Mouse (Mus musculus) forebrain, postnatal 0 days (tissue): ENCODE data around the gene Rbbp4. TPM values are rescaled to one million over a fixed set of nuclear protein-coding genes. Genes with fewer than 3 reads are reported as not detected.

ENCODE experiments used
- ATAC-seq: fragments of 200-750 bp; cut with Nextera tagmentation; 2 replicates; pipeline ENCODE4 v1.8.0; 2017; ENCODE audit warnings: mild to moderate bottlenecking, moderate library complexity
- DNase-seq: peaks from one replicate; pipeline ENCODE4 v3.0.0-alpha.2; 2015
- H3K27ac ChIP-seq: fragments of 300-500 bp; sonication (generic); 2 replicates; pipeline ENCODE4 v1.5.1; 2014; ENCODE audit warnings: low read depth, mild to moderate bottlenecking, antibody characterized with exemption, low read length, moderate library complexity, mixed read lengths
- H3K27me3 ChIP-seq: fragments of 300-500 bp; sonication (generic); 2 replicates; pipeline ENCODE4 v1.6.1; 2014; ENCODE audit warnings: mild to moderate bottlenecking, low read length, mixed read lengths; ENCODE audit not compliant: insufficient read depth
- H3K36me3 ChIP-seq: fragments of 300-500 bp; sonication (generic); 2 replicates; pipeline ENCODE4 v1.6.1; 2014; ENCODE audit warnings: mild to moderate bottlenecking, moderate library complexity; ENCODE audit not compliant: insufficient read depth
- H3K4me1 ChIP-seq: fragments of 300-500 bp; sonication (generic); 2 replicates; pipeline ENCODE4 v1.6.1; 2014; ENCODE audit warnings: antibody characterized with exemption; ENCODE audit not compliant: insufficient read depth
- H3K4me2 ChIP-seq: fragments of 300-500 bp; sonication (generic); 2 replicates; pipeline ENCODE4 v1.6.1; 2014; ENCODE audit warnings: low read depth, mild to moderate bottlenecking, moderate library complexity
- H3K4me3 ChIP-seq: fragments of 300-500 bp; sonication (generic); 2 replicates; pipeline ENCODE4 v1.5.1; 2014; ENCODE audit warnings: low read depth, low read length, mixed read lengths
- H3K9ac ChIP-seq: fragments of 300-500 bp; sonication (generic); 2 replicates; pipeline ENCODE4 v1.6.1; 2014; ENCODE audit warnings: mild to moderate bottlenecking
- H3K9me3 ChIP-seq: fragments of 300-500 bp; sonication (generic); 2 replicates; pipeline ENCODE4 v1.6.1; 2016; ENCODE audit warnings: low read length
- CTCF ChIP-seq: sonication (generic); IDR thresholded peaks from 2 replicates; pipeline ENCODE4 v1.5.1; 2016; ENCODE audit warnings: antibody characterized with exemption, control low read depth, low read depth
- WGBS: fragments of 180-500 bp; shearing (Covaris S2); extraction: QIAGEN DNeasy Blood & Tissue Kit; methylation state at CpG from one replicate; pipeline ENCODE4 v1.1.7; 2014; 5-methylcytosine and 5-hydroxymethylcytosine counted together
- polyA plus RNA-seq: library from polyadenylated mRNA; unstranded; fragments of >200 nt; fragmentation: Nextera tagmentation; extraction: Ambion mirVana; gene quantifications from 2 replicates; pipeline ENCODE4 v1.2.1, GENCODE M21; 2015
- total RNA-seq: library from RNA; depleted of rRNA; stranded (reverse); fragments of >200 nt; gene quantifications from 2 replicates; pipeline ENCODE4 v1.2.3, GENCODE M21; 2014

The Rbbp4 gene
- total and polyA plus RNA-seq, 2 experiments from 2014 or later: 103 to 272 TPM

GRCm38 (mm10) chr4:129296066-129296465 is 39.1 kb downstream of the Rbbp4 start:
- 91% methylated on average over 7 of the region's 7 CpGs for WGBS
- Histone ChIP-seq H3K9me3 (no peaks in the 10 kb centered on the region), H3K27ac (no peak overlapping the region), H3K9ac (no peak overlapping the region), H3K4me3 (no peak overlapping the region), H3K36me3 (no peaks in the 10 kb centered on the region), H3K4me1 (no peaks in the 10 kb centered on the region), H3K4me2 (no peak overlapping the region), H3K27me3 (no peaks in the 10 kb centered on the region)
- no peak for ATAC-seq
- TF ChIP-seq CTCF: no peak
- DNase-seq: no peak

DNA sequence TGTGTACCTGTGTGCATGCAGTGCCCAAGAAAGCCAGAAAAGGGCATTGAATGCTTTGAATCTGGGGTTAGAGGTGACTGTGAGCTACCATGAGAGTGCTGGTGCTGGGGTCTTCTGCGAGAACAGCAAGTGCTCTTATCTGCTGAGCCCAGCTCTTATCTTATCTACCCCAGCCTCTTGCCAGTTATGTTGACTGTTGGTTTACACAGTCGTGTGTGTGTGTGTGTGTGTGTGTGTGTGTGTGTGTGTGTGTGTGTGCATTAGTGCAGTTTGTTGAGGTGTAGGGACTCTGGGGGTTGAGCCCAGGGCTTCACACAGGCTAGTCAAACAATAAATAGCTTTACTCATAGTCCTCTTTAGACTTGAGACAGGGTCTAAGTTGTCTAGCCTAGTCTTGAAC is 40.0 kb downstream of the Rbbp4 start:
- no peaks in the 10 kb centered on the region for H3K36me3 ChIP-seq
- H3K9ac ChIP-seq: no peak overlapping the region
- H3K27ac ChIP-seq: no peak overlapping the region
- DNase-seq: no peak
- no peaks in the 10 kb centered on the region for H3K4me1 ChIP-seq
- no peak overlapping the region for H3K4me3 ChIP-seq
- TF ChIP-seq CTCF: no peak
- WGBS: 89% methylated on average over 2 of the region's 2 CpGs
- ATAC-seq: no peak
- H3K27me3 ChIP-seq: no peaks in the 10 kb centered on the region
- H3K4me2 ChIP-seq: no peak overlapping the region
- H3K9me3 ChIP-seq: no peaks in the 10 kb centered on the region

DNA sequence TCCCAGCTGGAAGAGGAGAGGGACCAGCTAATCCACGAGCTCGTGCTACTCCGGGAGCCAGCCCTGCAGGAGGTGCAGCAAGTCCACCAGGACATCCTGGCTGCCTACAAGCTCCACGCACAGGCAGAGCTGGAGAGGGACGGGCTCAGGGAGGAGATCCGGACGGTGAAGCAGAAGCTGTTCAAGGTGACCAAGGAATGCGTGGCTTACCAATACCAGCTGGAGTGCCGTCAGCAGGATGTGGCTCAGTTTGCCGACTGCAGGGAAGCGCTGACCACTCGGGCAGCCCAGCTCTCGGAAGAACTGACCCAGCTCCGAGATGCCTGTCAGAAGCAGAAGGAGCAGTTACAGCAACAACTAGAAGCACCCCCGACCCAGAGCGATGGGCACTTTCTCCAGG is 41.5 kb downstream of the Rbbp4 start:
- ATAC-seq: no peak
- no peaks in the 10 kb centered on the region for H3K9me3 ChIP-seq
- no peaks in the 10 kb centered on the region for H3K4me1 ChIP-seq
- 39% methylated on average over 16 of the region's 16 CpGs for WGBS
- no peak overlapping the region for H3K9ac ChIP-seq
- no peak overlapping the region for H3K27ac ChIP-seq
- no peaks in the 10 kb centered on the region for H3K36me3 ChIP-seq
- H3K27me3 ChIP-seq: no peaks in the 10 kb centered on the region
- TF ChIP-seq CTCF: no peak
- no peak overlapping the region for H3K4me3 ChIP-seq
- H3K4me2 ChIP-seq: no peak overlapping the region
- DNase-seq: no peak

DNA sequence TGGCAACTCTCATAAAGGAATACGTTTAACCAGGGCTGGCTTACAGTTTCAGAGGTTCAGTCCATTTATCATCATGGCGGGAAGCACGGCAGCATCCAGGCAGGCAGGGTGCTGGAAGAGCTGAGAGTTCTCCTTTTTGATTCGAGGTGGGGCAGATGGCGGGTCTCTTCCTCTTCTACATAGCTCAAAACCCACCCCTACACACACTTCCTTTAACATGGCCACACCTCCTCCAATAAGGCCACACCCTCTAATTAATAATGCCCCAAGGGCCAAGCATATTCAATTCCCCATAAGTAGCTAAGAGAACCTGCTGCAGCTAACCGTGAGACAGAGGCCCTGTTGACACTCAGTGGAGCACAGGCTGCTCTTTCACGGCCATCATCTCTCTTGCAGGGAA is 42.3 kb downstream of the Rbbp4 start:
- Histone ChIP-seq H3K27ac (no peak overlapping the region), H3K36me3 (no peaks in the 10 kb centered on the region), H3K4me3 (no peak overlapping the region), H3K9ac (no peak overlapping the region), H3K4me2 (no peak overlapping the region), H3K27me3 (no peaks in the 10 kb centered on the region), H3K9me3 (no peaks in the 10 kb centered on the region), H3K4me1 (no peaks in the 10 kb centered on the region)
- no peak for TF ChIP-seq CTCF
- DNase-seq (no peak), ATAC-seq (no peak)
- WGBS: 72% methylated on average over 7 of the region's 7 CpGs

- Histone ChIP-seq H3K27me3 (peaks cover 4% of the 10 kb centered on the region; the same call in 1 of the 2 replicates), H3K36me3 (no peaks in the 10 kb centered on the region), H3K4me1 (no peaks in the 10 kb centered on the region), H3K9ac (no peak overlapping the region), H3K4me2 (no peak overlapping the region), H3K9me3 (no peaks in the 10 kb centered on the region), H3K4me3 (no peak overlapping the region), H3K27ac (no peak overlapping the region)
- WGBS: 89% methylated on average over 8 of the region's 8 CpGs
- no peak for ATAC-seq
- no peak for DNase-seq
- no peak for TF ChIP-seq CTCF
Observed at GRCm38 (mm10) chr4:129289671-129290070, 45.5 kb downstream of the Rbbp4 start.

DNA sequence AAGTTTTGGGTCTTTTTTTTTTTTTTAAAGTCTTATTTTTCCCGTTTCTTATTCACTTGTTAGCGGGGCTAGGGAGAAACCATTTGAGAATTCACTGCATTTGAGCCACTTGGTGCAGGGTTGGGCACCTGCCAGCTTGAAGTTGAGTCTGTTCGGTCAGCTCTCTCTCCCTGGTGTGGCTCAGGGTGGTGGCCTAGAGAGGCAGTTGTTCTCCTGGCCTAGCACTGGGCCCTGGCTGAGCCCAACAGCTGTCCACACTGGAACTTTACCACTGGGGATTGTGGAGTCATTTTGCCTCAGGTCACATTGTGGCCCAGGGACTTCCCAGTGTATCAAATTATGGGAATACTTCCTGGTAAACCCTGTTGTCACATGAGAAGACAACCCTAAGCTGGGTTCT is 47.1 kb downstream of the Rbbp4 start:
- no peaks in the 10 kb centered on the region for H3K36me3 ChIP-seq
- H3K9me3 ChIP-seq: no peaks in the 10 kb centered on the region
- H3K4me3 ChIP-seq: no peak overlapping the region
- no peak overlapping the region for H3K27ac ChIP-seq
- ATAC-seq (no peak), DNase-seq (no peak)
- no peaks in the 10 kb centered on the region for H3K4me1 ChIP-seq
- WGBS: 28% methylated on average over 3 of the region's 3 CpGs
- TF ChIP-seq CTCF: no peak
- H3K9ac ChIP-seq: no peak overlapping the region
- peaks cover 4% of the 10 kb centered on the region; the same call in 1 of the 2 replicates for H3K27me3 ChIP-seq
- peak overlapping the region; percentile 80; the same call in 1 of the 2 replicates for H3K4me2 ChIP-seq

DNA sequence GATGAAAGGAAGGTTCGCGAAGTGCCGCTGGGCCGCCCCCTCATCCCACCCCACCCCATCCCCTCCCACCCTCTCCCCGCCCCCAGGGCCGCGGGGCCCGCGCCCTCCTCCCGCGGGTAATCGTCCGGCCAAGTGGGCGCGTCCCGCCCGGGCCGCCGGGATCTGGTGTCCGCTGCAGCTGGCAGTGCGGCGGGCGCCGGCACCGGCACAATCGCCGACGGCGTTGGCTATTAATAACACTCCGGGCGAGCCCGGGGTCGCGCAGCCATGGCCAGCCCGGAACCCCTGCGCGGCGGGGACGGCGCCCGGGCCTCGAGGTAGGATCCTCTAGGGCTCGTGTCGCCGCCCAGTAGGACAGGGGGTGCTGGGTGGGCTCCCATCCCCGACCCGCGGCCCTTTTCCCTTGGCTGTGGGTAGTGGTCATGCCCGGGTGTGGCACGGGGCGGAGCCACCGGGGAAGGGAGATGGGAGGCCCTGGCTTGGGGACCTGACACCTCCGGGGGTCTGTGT is 47.6 kb downstream of the Rbbp4 start, which contains the start of gene Sync:
Sync (plus strand) TSS at position 146 of the 510 bp plus-strand sequence.
- DNase-seq: no peak
- Histone ChIP-seq H3K9ac (peak within 1 kb of the TSS; percentile 40), H3K4me3 (peak within 1 kb of the TSS; percentile 43), H3K27me3 (peaks cover 4% of the 10 kb centered on the region; the same call in 1 of the 2 replicates), H3K4me1 (no peaks in the 10 kb centered on the region), H3K4me2 (peak within 1 kb of the TSS; percentile 80), H3K27ac (no peak within 1 kb of the TSS), H3K9me3 (no peaks in the 10 kb centered on the region), H3K36me3 (no peaks in the 10 kb centered on the region)
- WGBS: 2% methylated on average over 40 of the region's 53 CpGs
- ATAC-seq: peak; percentile 5; the same call in 1 of the 2 replicates
- no peak for TF ChIP-seq CTCF
